Comparison of ENCODE assay signal across 9 mouse cellular contexts in genomic region chr2:29216286-29217012, GRCm38 (mm10). TPM values are rescaled to one million over a fixed set of nuclear protein-coding genes. Genes with fewer than 3 reads are reported as not detected.
DNase-seq lines count a peak whose midpoint lies in the region; ATAC-seq and TF ChIP-seq lines count a peak whose summit lies in the region.
"Had no signal": no experiment of that assay in that cellular context is flagged by ENCODE, and none has a peak within 500 bp of the region (broad histone marks: within the 10 kb centered on the region; RNA-seq: fewer than 3 reads in every experiment).

No protein-coding gene starts in this region.

- H3K27me3 ChIP-seq in lung, embryonic 14.5 days (ENCODE audit: insufficient read depth, low read length), result no peaks in the 10 kb centered on the region
- H3K27me3 ChIP-seq: embryonic facial prominence, embryonic 15.5 days had no signal

- TF ChIP-seq CTCF in lung, adult 2 months (IDR thresholded peaks at IDR 0.05; ENCODE audit: insufficient read depth, low read length), result peak; percentile 42; the same call in 1 of the 2 replicates
- peak; percentile 36 for TF ChIP-seq CTCF in lung, embryonic 14.5 days (IDR thresholded peaks at IDR 0.05; ENCODE audit: low read depth)

- no peaks in the 10 kb centered on the region for H3K9me3 ChIP-seq in lung, embryonic 14.5 days (ENCODE audit: low read depth, low read length)
- H3K9me3 ChIP-seq: embryonic facial prominence, embryonic 15.5 days had no signal

- no peaks in the 10 kb centered on the region for H3K36me3 ChIP-seq in lung, embryonic 14.5 days (ENCODE audit: insufficient read depth)
- H3K36me3 ChIP-seq: embryonic facial prominence, embryonic 15.5 days had no signal

- H3K4me1 ChIP-seq in lung, adult 2 months (ENCODE audit: control insufficient read depth, insufficient read depth, low read length), result no peaks in the 10 kb centered on the region
- H3K4me1 ChIP-seq in lung, embryonic 14.5 days (ENCODE audit: insufficient read depth), result no peaks in the 10 kb centered on the region
- H3K4me1 ChIP-seq: embryonic facial prominence, embryonic 15.5 days had no signal

- no peak overlapping the region for H3K9ac ChIP-seq in lung, embryonic 14.5 days
- H3K9ac ChIP-seq: embryonic facial prominence, embryonic 15.5 days had no signal

- TF ChIP-seq POLR2A in lung, adult 2 months (IDR thresholded peaks at IDR 0.05; ENCODE audit: borderline replicate concordance, extremely low read depth, low read depth, low read length), result no peak

- DNase-seq in lung, adult 2 months, result no peak
- DNase-seq in lung, postnatal 25 days (ENCODE audit: low spot score), result no peak
- peak; percentile 60 for DNase-seq in NIH3T3 (ENCODE audit: low read depth)
- peak; percentile 85 for DNase-seq in cerebellum, adult 11-12 months
- DNase-seq in gastrocnemius, postnatal 25 days, result peak; percentile 75
- peak; percentile 40 for DNase-seq in lung, embryonic 14.5 days
- DNase-seq in urinary bladder, postnatal 25 days (ENCODE audit: low spot score), result no peak

- no peak overlapping the region for H3K27ac ChIP-seq in lung, embryonic 14.5 days (ENCODE audit: low read depth)
- H3K27ac ChIP-seq: embryonic facial prominence, embryonic 15.5 days had no signal

- 56% methylated on average over 8 of the region's 8 CpGs for WGBS in lung, adult 2 months
- 42% methylated on average over 8 of the region's 8 CpGs for WGBS in lung, embryonic 14.5 days

- H3K4me3 ChIP-seq in lung, adult 2 months (replicated peaks; ENCODE audit: extremely low read depth, low read depth, low read length), result no peak overlapping the region
- no peak overlapping the region for H3K4me3 ChIP-seq in lung, embryonic 14.5 days (ENCODE audit: low read depth, low read length)
- H3K4me3 ChIP-seq: embryonic facial prominence, embryonic 15.5 days had no signal

- no peak overlapping the region for H3K4me2 ChIP-seq in lung, embryonic 14.5 days
- H3K4me2 ChIP-seq: embryonic facial prominence, embryonic 15.5 days had no signal

- ATAC-seq in lung, embryonic 14.5 days (ENCODE audit: insufficient read depth), result no peak
- no peak for ATAC-seq in CD4-positive, CD25-positive, alpha-beta regulatory T cell, adult 4 months

RNA-seq across cellular contexts. Expression of gene Ntng2, which starts 36.4 kb away (rescaled TPM):
- 44.7 and 51.7 TPM in 2 replicates for polyA plus RNA-seq in lung, adult 2 months (2012; rRNA removed)
- total RNA-seq in gastrocnemius, postnatal 25 days (2021), result 10 to 100 TPM; 33.4 to 40.0 TPM
- polyA plus RNA-seq in lung, embryonic 14.5 days (2014; fragmentation: Nextera tagmentation; extraction: Ambion mirVana), result 0.46 and 0.99 TPM in 2 replicates
- polyA plus RNA-seq in CD4-positive, CD25-positive, alpha-beta regulatory T cell, adult 4 months (2017; shearing (Covaris generic)), result 1 to 10 TPM; 2.4 to 3.1 TPM

Comparison
In these comparisons a context has a peak if more than half of its experiments do, and no peak if none do; other contexts are left out.
1. DNase-seq: peak in NIH3T3 (single experiment), cerebellum, adult 11-12 months (single experiment), gastrocnemius, postnatal 25 days (single experiment) and lung, embryonic 14.5 days (single experiment); none in lung, adult 2 months (single experiment), lung, postnatal 25 days (single experiment) and urinary bladder, postnatal 25 days (single experiment).
2. RNA of gene Ntng2, which starts 36.4 kb away (polyA plus RNA-seq): 44.7 to 51.7 TPM in lung, adult 2 months; 2.4 to 3.1 TPM in CD4-positive, CD25-positive, alpha-beta regulatory T cell, adult 4 months and 0.46 to 0.99 TPM in lung, embryonic 14.5 days; every median in the first group is over 10 times any median in the second.